Mouse (Mus musculus): ENCODE results near the gene Acadm.

DNA sequence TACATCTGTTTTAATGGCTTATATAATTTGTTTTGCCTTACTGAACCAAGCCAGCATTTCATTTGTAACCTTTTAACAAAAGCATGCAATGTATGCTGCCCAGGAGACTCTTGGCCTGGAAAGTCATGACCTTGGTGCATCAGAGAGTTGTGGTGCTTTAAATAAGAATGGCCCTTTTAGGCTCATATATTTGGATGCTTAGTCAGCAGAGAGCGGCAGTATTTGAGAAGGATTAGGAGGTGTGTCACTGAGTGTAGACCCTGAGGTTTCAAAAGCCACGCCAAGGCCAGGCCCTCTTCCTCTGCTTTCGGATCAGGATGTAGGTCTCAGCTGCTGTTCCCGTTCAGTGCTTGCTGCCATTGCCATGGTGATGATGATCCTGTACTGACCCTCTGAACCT lies 25.0 kb upstream of the Acadm start:
- TF ChIP-seq POLR2A (IDR thresholded peaks at IDR 0.05; ENCODE audit: extremely low read depth, insufficient read depth, low read length) (no peak), CTCF (IDR thresholded peaks at IDR 0.05; ENCODE audit: low read depth, low read length) (no peak)
